Mouse (Mus musculus): ENCODE measurements at regions not wholly inside any gene's neighbourhood (a gene's known extent, or its start where the extent isn't known, plus 50 kb on each side); places are given as distances from the start of the nearest gene placed in this dataset.
A peak's percentile ranks its signal among the peaks of the same experiment; 100 is the strongest.

GRCm38 (mm10) chr15:44288181-44288580, 4154.0 kb downstream of the 9330182O14Rik start:
- WGBS, result 84% methylated on average over 1 of the region's 1 CpGs

GRCm38 (mm10) chr15:44288704-44289103, 4154.5 kb downstream of the 9330182O14Rik start:
- Histone ChIP-seq H3K27ac (ENCODE audit: low read depth, low read length) (no peak overlapping the region), H3K4me3 (ENCODE audit: low read depth, low read length) (no peak overlapping the region), H3K9me3 (ENCODE audit: low read length) (no peaks in the 10 kb centered on the region), H3K9ac (replicated peaks; ENCODE audit: low read length, poor library complexity, severe bottlenecking) (no peak overlapping the region), H3K4me2 (ENCODE audit: low read depth, low read length, poor library complexity, severe bottlenecking) (no peak overlapping the region), H3K27me3 (ENCODE audit: insufficient read depth, low read length) (no peaks in the 10 kb centered on the region), H3K36me3 (ENCODE audit: insufficient read depth, low read length) (no peaks in the 10 kb centered on the region), H3K4me1 (ENCODE audit: insufficient read depth, low read length) (no peaks in the 10 kb centered on the region)
- DNase-seq (ENCODE audit: low spot score), result peak; percentile 33
- no peak for TF ChIP-seq CTCF (IDR thresholded peaks at IDR 0.05)
- ATAC-seq (ENCODE audit: low FRiP score), result no peak
- WGBS, result 68% methylated on average over 4 of the region's 4 CpGs

More at GRCm38 (mm10) chr15:44288181-44288580, 4154.0 kb downstream of the 9330182O14Rik start:
- DNase-seq (ENCODE audit: low spot score) (peak; percentile 12), ATAC-seq (ENCODE audit: low FRiP score) (no peak)
- no peaks in the 10 kb centered on the region for H3K9me3 ChIP-seq (ENCODE audit: low read length)
- no peaks in the 10 kb centered on the region for H3K36me3 ChIP-seq (ENCODE audit: insufficient read depth, low read length)
- TF ChIP-seq CTCF (IDR thresholded peaks at IDR 0.05), result no peak
- no peaks in the 10 kb centered on the region for H3K27me3 ChIP-seq (ENCODE audit: insufficient read depth, low read length)
- H3K4me1 ChIP-seq (ENCODE audit: insufficient read depth, low read length), result no peaks in the 10 kb centered on the region
- no peak overlapping the region for H3K27ac ChIP-seq (ENCODE audit: low read depth, low read length)
- H3K4me3 ChIP-seq (ENCODE audit: low read depth, low read length), result no peak overlapping the region
- H3K4me2 ChIP-seq (ENCODE audit: low read depth, low read length, poor library complexity, severe bottlenecking), result no peak overlapping the region
- H3K9ac ChIP-seq (replicated peaks; ENCODE audit: low read length, poor library complexity, severe bottlenecking), result no peak overlapping the region

- no peak for ATAC-seq (ENCODE audit: low FRiP score)
- no peak overlapping the region for H3K4me3 ChIP-seq (ENCODE audit: low read depth, low read length)
- H3K4me1 ChIP-seq (ENCODE audit: insufficient read depth, low read length), result no peaks in the 10 kb centered on the region
- no peaks in the 10 kb centered on the region for H3K9me3 ChIP-seq (ENCODE audit: low read length)
- no peak overlapping the region for H3K9ac ChIP-seq (replicated peaks; ENCODE audit: low read length, poor library complexity, severe bottlenecking)
- no peak overlapping the region for H3K4me2 ChIP-seq (ENCODE audit: low read depth, low read length, poor library complexity, severe bottlenecking)
- peak; percentile 22 for DNase-seq (ENCODE audit: low spot score)
- H3K27ac ChIP-seq (ENCODE audit: low read depth, low read length), result no peak overlapping the region
- WGBS, result 39% methylated on average over 3 of the region's 3 CpGs
- H3K27me3 ChIP-seq (ENCODE audit: insufficient read depth, low read length), result no peaks in the 10 kb centered on the region
- TF ChIP-seq CTCF (IDR thresholded peaks at IDR 0.05), result no peak
- H3K36me3 ChIP-seq (ENCODE audit: insufficient read depth, low read length), result no peaks in the 10 kb centered on the region
Observed at GRCm38 (mm10) chr15:44301491-44301890, 4167.3 kb downstream of the 9330182O14Rik start.

- H3K9me3 ChIP-seq (ENCODE audit: low read length), result no peaks in the 10 kb centered on the region
- 48% methylated on average over 5 of the region's 5 CpGs for WGBS
- no peak for ATAC-seq (ENCODE audit: low FRiP score)
Observed at GRCm38 (mm10) chr15:44310888-44311287, 4176.7 kb downstream of the 9330182O14Rik start.

GRCm38 (mm10) chr15:44313294-44313693, 4179.1 kb downstream of the 9330182O14Rik start:
- no peaks in the 10 kb centered on the region for H3K9me3 ChIP-seq (ENCODE audit: low read length)
- H3K4me3 ChIP-seq (ENCODE audit: low read depth, low read length), result no peak overlapping the region
- H3K9ac ChIP-seq (replicated peaks; ENCODE audit: low read length, poor library complexity, severe bottlenecking), result no peak overlapping the region
- WGBS, result 62% methylated on average over 2 of the region's 2 CpGs
- no peak for TF ChIP-seq CTCF (IDR thresholded peaks at IDR 0.05)
- DNase-seq (ENCODE audit: low spot score) (no peak), ATAC-seq (ENCODE audit: low FRiP score) (no peak)
- H3K27ac ChIP-seq (ENCODE audit: low read depth, low read length), result no peak overlapping the region
- no peaks in the 10 kb centered on the region for H3K36me3 ChIP-seq (ENCODE audit: insufficient read depth, low read length)
- H3K27me3 ChIP-seq (ENCODE audit: insufficient read depth, low read length), result no peaks in the 10 kb centered on the region
- no peaks in the 10 kb centered on the region for H3K4me1 ChIP-seq (ENCODE audit: insufficient read depth, low read length)
- no peak overlapping the region for H3K4me2 ChIP-seq (ENCODE audit: low read depth, low read length, poor library complexity, severe bottlenecking)

More at GRCm38 (mm10) chr15:44310888-44311287, 4176.7 kb downstream of the 9330182O14Rik start:
- no peak overlapping the region for H3K9ac ChIP-seq (replicated peaks; ENCODE audit: low read length, poor library complexity, severe bottlenecking)
- TF ChIP-seq CTCF (IDR thresholded peaks at IDR 0.05), result no peak
- H3K4me1 ChIP-seq (ENCODE audit: insufficient read depth, low read length), result no peaks in the 10 kb centered on the region
- no peak overlapping the region for H3K27ac ChIP-seq (ENCODE audit: low read depth, low read length)
- H3K4me2 ChIP-seq (ENCODE audit: low read depth, low read length, poor library complexity, severe bottlenecking), result no peak overlapping the region
- H3K4me3 ChIP-seq (ENCODE audit: low read depth, low read length), result no peak overlapping the region
- no peaks in the 10 kb centered on the region for H3K27me3 ChIP-seq (ENCODE audit: insufficient read depth, low read length)
- no peak for DNase-seq (ENCODE audit: low spot score)
- H3K36me3 ChIP-seq (ENCODE audit: insufficient read depth, low read length), result no peaks in the 10 kb centered on the region
